Mouse (Mus musculus) retina, postnatal 7 days (tissue): ENCODE measurements around the gene Rgma.
A peak's percentile ranks its signal among the peaks of the same experiment; 100 is the strongest.

Experiments
- DNase-seq: peaks from one replicate; pipeline ENCODE4 v3.0.0-alpha.2; 2012; ENCODE audit warnings: low read depth, low spot score

Gene Rgma

GRCm38 (mm10) chr7:73400051-73400916, 25.0 kb downstream of the Rgma start:
- no peak for DNase-seq

DNA sequence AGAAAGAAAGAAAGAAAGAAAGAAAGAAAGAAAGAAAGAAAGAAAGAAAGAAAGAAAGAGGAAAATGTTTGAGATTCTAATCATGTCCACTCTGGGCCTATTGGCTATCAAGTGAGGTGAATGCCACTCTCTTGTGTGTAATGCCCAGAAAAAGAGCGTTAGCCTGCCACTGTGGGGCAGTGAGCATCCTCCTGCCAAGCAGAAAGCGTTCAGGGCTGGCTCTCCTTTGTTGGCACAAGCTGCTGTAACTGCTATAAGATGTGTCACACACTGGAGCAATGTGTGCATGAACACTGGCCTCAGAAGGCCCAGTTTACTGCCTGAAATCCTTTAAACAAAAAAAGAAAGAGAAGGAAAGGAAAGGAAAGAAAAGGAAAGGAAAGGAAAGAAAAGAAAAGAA, 26.8 kb downstream of the Rgma start:
- no peak for DNase-seq

DNA sequence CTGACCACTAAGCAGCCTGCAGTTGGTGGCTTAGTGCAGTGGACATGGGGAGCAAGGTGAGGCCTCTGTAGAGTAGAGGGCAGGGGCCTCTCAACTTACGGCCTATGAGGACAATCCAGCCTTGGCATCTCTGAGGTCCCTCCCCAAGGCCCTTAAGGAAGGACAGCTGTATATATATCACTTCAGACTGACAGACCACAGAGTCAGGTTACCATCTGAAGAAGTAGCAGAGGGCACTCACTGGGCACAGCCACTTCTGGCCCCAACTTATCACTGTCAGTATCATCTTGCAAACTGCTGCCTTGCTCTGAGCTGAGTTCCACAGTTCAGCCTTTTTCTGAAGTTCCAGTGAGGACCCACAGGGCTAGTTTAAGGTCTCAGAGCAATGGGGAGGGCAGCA, 27.4 kb downstream of the Rgma start:
- DNase-seq, result no peak

DNA sequence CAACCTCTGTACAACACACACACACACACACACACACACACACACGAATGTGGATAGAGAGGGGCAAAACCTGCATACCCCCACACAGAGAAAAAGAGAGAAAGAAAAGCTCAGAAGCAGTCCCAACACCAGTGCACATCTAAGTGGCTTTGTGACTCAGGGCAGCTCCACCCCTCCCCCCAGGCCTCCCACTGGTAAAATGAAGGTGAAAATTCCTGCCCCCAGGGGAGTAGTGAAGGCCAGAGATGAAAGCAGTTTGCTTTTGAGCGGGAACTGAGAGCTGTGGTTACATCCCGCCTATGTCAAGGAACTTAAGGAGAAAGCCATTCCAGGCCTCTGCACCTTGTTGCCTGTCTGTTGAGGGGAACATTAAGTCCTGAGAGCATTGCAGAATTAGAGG, 28.2 kb downstream of the Rgma start:
- no peak for DNase-seq

DNA sequence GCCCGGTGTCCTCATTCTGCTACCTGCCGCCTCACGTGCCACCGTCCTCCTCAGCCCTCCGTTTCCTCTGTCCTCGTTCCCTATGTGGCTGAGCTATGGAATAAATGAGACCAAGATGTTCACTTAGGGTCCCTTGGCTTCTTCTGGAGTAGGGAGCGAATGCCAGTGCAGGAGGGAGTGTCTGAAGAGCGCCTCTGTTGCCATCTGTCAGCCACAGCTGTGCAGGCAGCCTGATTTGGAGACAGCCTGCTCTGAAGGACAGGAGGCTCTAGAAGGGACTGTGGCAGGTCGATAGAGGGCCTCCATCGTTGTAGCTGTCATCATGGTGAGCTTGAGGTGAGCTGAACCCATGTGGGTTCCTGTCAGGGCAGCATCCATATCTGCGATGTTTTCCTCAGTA, 30.2 kb downstream of the Rgma start:
- no peak for DNase-seq

DNA sequence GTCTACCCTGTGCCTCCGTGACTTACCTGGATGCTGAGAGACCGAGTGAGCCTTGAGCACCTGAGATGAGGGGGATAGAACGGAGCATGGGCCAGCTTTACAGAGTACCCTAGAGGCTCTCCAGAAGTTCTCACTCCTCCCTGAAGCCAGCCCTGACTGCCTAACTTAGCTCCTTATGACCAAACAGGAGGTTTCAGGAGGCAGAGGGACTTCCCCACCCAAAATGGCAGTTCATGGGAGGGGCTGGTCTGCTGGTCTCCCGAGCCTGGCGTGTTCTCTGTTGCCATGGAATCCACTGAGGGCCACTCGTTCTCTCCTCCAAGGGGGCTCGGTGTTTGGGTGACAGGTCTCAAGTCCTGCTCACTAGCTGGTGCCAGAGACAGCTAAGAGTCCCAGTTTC, 36.2 kb downstream of the Rgma start:
- DNase-seq, result no peak

DNA sequence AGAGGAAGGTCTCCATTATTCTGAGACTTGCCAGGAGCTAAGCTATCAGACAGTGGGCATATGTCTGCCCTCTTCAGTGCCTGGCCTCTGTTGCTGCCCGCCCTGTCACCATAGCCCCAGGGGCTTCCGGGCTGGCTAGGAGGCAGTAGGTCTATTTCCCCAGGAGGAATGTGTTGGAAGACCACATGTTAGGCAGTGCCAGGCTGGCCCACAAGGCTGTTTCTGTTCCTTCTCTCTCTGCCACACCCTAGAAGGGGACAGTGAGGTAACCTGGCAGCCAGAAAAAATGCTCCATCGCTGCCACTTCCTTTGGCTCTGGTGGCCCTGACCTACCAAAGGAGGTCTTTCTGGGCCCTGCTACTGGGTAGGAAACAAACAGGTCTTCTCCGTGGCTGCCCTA, 36.7 kb downstream of the Rgma start:
- no peak for DNase-seq

DNA sequence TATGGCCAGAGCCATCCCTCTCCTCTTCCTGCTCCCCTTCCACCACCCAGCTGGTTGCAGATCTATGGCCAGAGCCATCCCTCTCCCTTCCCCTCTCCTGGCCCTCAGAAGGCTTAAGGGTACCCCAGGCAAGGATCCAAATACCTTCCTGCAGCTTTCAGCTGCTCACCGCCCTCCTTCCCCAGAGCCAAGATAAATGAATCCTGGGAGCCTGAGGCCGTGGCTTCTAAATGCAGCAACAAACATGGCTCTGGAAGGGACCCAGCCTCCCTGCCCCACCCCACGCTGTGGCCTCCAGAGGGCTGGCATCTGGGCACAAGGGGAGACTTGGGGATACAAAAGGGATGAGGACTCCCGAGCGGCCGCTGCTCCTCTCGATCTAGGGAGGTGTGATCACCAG, 37.1 kb downstream of the Rgma start:
- no peak for DNase-seq

DNA sequence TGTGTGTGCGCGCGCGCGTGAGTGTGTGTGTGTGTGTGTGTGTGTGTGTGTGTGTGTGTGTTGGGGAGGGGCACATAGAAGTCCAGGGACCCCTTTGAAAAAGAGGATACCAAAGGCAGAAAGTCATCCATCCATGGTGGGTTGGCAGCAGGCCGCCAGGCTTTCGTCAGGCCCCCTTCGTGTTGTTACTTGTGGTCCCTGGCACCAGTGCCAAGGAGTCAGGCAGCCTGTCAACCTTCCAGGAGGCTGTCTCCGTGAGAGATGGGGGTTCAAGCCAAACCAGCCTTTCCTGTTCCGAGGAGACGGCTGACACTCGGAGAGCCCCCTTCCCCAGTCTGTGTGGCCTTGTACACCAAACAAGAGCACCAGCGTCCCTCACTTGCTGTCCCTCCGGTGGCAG, 38.9 kb downstream of the Rgma start:
- no peak for DNase-seq

DNA sequence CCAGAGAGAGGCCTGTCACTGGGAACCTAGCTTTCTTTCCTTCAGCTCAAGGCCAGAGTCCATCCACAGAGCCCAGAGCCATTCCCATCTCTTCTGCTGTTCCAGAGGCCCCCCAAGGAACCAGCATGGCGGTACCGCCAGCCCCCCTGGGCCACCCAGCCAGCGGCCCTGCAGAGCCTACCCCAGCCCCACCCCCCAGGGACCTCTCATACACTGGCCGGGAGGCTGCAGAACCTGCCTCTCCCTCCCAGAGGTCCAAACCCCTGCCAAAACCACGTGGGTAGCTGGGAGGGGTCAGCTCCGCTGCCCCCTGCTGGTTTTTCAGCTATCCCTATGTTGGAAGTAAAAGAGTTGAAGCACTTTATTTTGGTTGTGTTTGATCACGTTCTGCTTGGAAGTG, 44.1 kb downstream of the Rgma start:
- no peak for DNase-seq

- no peak for DNase-seq
Measured at GRCm38 (mm10) chr7:73420827-73421226, 45.5 kb downstream of the Rgma start.

GRCm38 (mm10) chr7:73421278-73422015, 46.1 kb downstream of the Rgma start:
- no peak for DNase-seq

DNA sequence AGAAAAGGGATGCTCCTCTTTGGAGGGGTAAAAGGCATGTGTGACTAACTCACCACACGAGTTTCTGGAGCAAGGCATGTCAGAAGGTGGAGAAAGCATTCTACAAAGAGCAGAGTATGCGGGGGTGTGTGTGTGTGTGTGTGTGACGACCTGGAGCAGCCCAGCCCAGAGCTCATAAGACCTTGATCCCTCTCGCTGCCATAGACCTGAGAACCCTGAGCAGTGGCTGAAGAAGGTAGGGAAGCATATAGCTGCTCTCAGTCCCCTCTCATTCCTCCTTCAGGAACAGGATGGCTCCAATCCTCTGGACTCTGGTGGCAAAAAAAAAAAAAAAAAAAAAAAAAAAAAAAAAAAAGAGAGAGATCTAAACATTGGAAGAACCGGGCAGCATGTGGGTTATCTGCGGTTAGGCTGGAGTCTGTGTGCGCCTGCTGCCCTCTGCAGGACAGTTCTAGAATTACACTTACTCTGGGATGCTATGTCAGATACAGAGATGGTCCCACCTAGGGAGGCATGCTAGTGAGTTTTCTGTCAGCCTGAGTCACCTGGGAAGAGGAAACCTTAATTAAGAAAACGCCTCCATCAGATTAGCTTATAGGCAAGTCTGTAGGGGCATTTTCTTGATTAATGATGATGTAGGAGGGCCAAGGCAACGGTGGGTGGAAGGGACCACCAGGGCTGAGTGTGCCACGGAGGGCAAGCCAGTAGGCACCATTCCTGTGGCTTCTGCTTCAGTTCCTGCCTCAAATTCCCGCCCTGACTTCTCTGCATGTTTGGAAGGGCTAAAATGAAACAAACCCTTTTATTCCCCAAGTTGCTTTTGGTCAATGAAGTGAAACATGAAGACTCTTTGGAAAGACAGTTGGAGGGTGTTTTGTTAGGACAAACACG, 47.2 kb downstream of the Rgma start:
- peak; percentile 59 for DNase-seq

GRCm38 (mm10) chr7:73423236-73423635, 47.9 kb downstream of the Rgma start:
- DNase-seq, result no peak

GRCm38 (mm10) chr7:73424243-73424642, 48.9 kb downstream of the Rgma start:
- no peak for DNase-seq

DNA sequence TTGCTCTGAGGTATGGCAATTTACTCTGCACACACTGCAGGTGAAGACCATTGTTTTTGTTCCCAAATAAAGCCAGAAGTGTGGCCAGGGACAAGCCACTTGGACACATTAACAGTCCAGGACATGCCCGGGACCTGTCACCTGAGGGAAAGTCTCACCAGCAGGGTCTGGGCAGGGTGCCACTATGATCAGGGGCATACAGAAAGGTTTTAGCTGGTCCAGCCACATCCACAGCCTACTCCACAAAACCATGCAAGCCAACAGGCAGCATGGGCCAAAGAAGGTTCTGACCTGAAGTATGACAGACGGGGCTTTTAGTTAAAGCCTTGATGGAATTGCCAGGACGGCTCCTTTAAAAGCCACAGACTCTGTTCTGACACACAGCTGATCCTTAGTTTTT, 49.4 kb downstream of the Rgma start:
- no peak for DNase-seq

- DNase-seq, result no peak
Measured at GRCm38 (mm10) chr7:73425451-73425850, 50.1 kb downstream of the Rgma start.

GRCm38 (mm10) chr7:73426235-73426634, 50.9 kb downstream of the Rgma start:
- DNase-seq, result no peak

- DNase-seq, result no peak
Measured at GRCm38 (mm10) chr7:73426752-73427386, 51.6 kb downstream of the Rgma start.

DNA sequence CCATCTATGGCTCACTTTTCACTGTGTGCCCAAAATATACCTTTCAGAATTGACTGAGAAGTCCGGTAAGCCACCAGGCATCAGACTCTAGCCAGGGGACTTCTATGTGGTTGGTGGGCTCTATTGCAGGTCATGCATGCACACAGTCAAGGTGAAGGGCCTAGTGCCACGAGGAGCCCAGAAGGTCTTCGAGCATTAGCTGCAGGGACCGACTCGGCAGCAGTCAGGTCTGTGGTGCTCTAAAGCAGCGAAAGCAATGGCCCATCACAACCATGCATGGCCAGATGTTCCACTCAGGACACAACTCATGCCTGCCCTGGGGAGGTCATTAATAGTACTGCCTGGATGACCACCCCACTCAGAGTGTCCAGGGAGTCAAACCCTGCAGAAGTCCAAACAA, 52.5 kb downstream of the Rgma start:
- no peak for DNase-seq

GRCm38 (mm10) chr7:73428525-73428924, 53.2 kb downstream of the Rgma start:
- no peak for DNase-seq
